Mouse (Mus musculus) midbrain, postnatal 0 days (tissue): Measurements from ENCODE around the gene Clca3a1. TPM values are rescaled to one million over a fixed set of nuclear protein-coding genes. Genes with fewer than 3 reads are reported as not detected.
"Not testable (repeated sequence)": the region's sequence is repeated elsewhere in the genome, so short reads cannot be mapped to it uniquely, and the experiment has no call there.

Experiments used
- ATAC-seq: fragments of 200-750 bp; cut with Nextera tagmentation; 2 replicates; pipeline ENCODE4 v1.8.0; 2017; ENCODE audit warnings: moderate number of reproducible peaks, mild to moderate bottlenecking, moderate TSS enrichment, moderate library complexity; ENCODE audit not compliant: low FRiP score
- DNase-seq: peaks from one replicate; pipeline ENCODE4 v3.0.0-alpha.2; 2015; ENCODE audit warnings: low spot score
- H3K27ac ChIP-seq: fragments of 300-500 bp; sonication (generic); 2 replicates; pipeline ENCODE4 v1.5.1; 2014; ENCODE audit warnings: low read depth, mild to moderate bottlenecking, low read length, mixed read lengths
- H3K27me3 ChIP-seq: fragments of 300-500 bp; sonication (generic); 2 replicates; pipeline ENCODE4 v1.6.1; 2014; ENCODE audit warnings: low read length, control low read depth, mixed read lengths; ENCODE audit not compliant: insufficient read depth
- H3K36me3 ChIP-seq: fragments of 300-500 bp; sonication (generic); 2 replicates; pipeline ENCODE4 v1.6.1; 2014; ENCODE audit warnings: low read length, control low read depth, mixed read lengths; ENCODE audit not compliant: insufficient read depth
- H3K4me1 ChIP-seq: fragments of 300-500 bp; sonication (generic); 2 replicates; pipeline ENCODE4 v1.6.1; 2014; ENCODE audit warnings: mild to moderate bottlenecking, control low read depth, antibody characterized with exemption, low read length, mixed read lengths; ENCODE audit not compliant: insufficient read depth
- H3K4me2 ChIP-seq: fragments of 300-500 bp; sonication (generic); 2 replicates; pipeline ENCODE4 v1.6.1; 2014; ENCODE audit warnings: low read depth, mild to moderate bottlenecking, low read length, mixed read lengths; ENCODE audit not compliant: poor library complexity, severe bottlenecking
- H3K4me3 ChIP-seq: fragments of 300-500 bp; sonication (generic); 2 replicates; pipeline ENCODE4 v1.5.1; 2014; ENCODE audit warnings: low read depth, mild to moderate bottlenecking, low read length, moderate library complexity
- H3K9ac ChIP-seq: fragments of 300-500 bp; sonication (generic); replicated peaks from 2 replicates; pipeline ENCODE4 v1.6.1; 2014; ENCODE audit warnings: mild to moderate bottlenecking, low read length, moderate library complexity, mixed read lengths; ENCODE audit not compliant: poor library complexity, severe bottlenecking
- H3K9me3 ChIP-seq: fragments of 300-500 bp; sonication (generic); 2 replicates; pipeline ENCODE4 v1.6.1; 2016; ENCODE audit warnings: low read length, control low read depth
- CTCF ChIP-seq: IDR thresholded peaks from 2 replicates; pipeline ENCODE4 v1.5.1; 2016; ENCODE audit warnings: antibody characterized with exemption, mild to moderate bottlenecking
- WGBS: fragments of 180-500 bp; shearing (Covaris S2); extraction: QIAGEN DNeasy Blood & Tissue Kit; methylation state at CpG from one replicate; pipeline ENCODE4 v1.1.7; 2014; 5-methylcytosine and 5-hydroxymethylcytosine counted together
- polyA plus RNA-seq: library from polyadenylated mRNA; unstranded; fragments of >200 nt; fragmentation: Nextera tagmentation; extraction: Ambion mirVana; gene quantifications from 2 replicates; pipeline ENCODE4 v1.2.1, GENCODE M21; 2015
- total RNA-seq: library from RNA; depleted of rRNA; stranded (reverse); fragments of >200 nt; gene quantifications from 2 replicates; pipeline ENCODE4 v1.2.3, GENCODE M21; 2014

Clca3a1 gene
- total and polyA plus RNA-seq, 2 experiments from 2014 or later = 0.27 to 1.4 TPM

- H3K4me1 ChIP-seq = no peaks in the 10 kb centered on the region
- ATAC-seq (no peak), DNase-seq (no peak)
- no peak overlapping the region for H3K9ac ChIP-seq
- H3K27me3 ChIP-seq = no peaks in the 10 kb centered on the region
- no peak for TF ChIP-seq CTCF
- H3K36me3 ChIP-seq = no peaks in the 10 kb centered on the region
- H3K9me3 ChIP-seq = no peaks in the 10 kb centered on the region
- H3K27ac ChIP-seq = no peak overlapping the region
- H3K4me2 ChIP-seq = no peak overlapping the region
- 84% methylated on average over 4 of the region's 4 CpGs for WGBS
- no peak overlapping the region for H3K4me3 ChIP-seq
Observed at GRCm38 (mm10) chr3:144765161-144765560, 4.4 kb upstream of the Clca3a1 start.

GRCm38 (mm10) chr3:144761454-144761853 is 677 bp upstream of the Clca3a1 start:
- no peaks in the 10 kb centered on the region for H3K36me3 ChIP-seq
- no peaks in the 10 kb centered on the region for H3K9me3 ChIP-seq
- no peak overlapping the region for H3K9ac ChIP-seq
- H3K4me1 ChIP-seq = no peaks in the 10 kb centered on the region
- no peak overlapping the region for H3K27ac ChIP-seq
- no peak overlapping the region for H3K4me3 ChIP-seq
- no peaks in the 10 kb centered on the region for H3K27me3 ChIP-seq
- ATAC-seq (no peak), DNase-seq (no peak)
- WGBS = 85% methylated on average over 6 of the region's 6 CpGs
- no peak overlapping the region for H3K4me2 ChIP-seq
- TF ChIP-seq CTCF = no peak

- WGBS = 88% methylated on average over 3 of the region's 3 CpGs
- ATAC-seq = no peak
- no peaks in the 10 kb centered on the region for H3K9me3 ChIP-seq
Observed at GRCm38 (mm10) chr3:144759719-144760118, 1.1 kb downstream of the Clca3a1 start.

DNA sequence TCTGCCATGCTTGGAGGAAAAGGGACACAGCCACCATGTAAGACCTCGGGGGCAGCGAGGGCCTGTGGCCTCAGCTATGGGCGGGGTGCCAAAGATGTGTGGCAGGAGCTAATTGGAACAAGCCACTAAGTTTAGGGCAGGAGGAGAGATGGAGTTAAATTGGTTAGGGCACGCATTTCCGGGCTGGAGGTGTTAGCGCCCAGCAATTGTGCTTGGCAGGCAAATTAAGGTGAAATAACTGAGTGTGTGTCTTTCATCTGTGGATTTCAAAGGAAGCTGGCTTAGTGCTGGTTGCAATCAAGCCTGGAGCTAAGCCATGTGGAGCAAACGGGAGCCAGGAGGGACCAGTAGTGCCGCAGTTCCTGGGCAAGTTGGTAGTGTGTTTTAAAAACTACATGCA is 4.7 kb downstream of the Clca3a1 start:
- not testable (repeated sequence) for H3K4me3 ChIP-seq, H3K9me3 ChIP-seq, H3K27me3 ChIP-seq, H3K27ac ChIP-seq, ATAC-seq, H3K4me2 ChIP-seq, H3K36me3 ChIP-seq, DNase-seq, H3K4me1 ChIP-seq, H3K9ac ChIP-seq
- WGBS = 84% methylated on average over 8 of the region's 8 CpGs

More at GRCm38 (mm10) chr3:144759719-144760118, 1.1 kb downstream of the Clca3a1 start:
- Histone ChIP-seq H3K4me3 (no peak overlapping the region), H3K36me3 (no peaks in the 10 kb centered on the region), H3K27ac (no peak overlapping the region), H3K27me3 (no peaks in the 10 kb centered on the region), H3K4me2 (no peak overlapping the region), H3K4me1 (no peaks in the 10 kb centered on the region), H3K9ac (no peak overlapping the region)
- no peak for TF ChIP-seq CTCF
- no peak for DNase-seq

GRCm38 (mm10) chr3:144753120-144753519 is 7.7 kb downstream of the Clca3a1 start:
- Histone ChIP-seq H3K4me1 (no peaks in the 10 kb centered on the region), H3K27me3 (no peaks in the 10 kb centered on the region), H3K4me2 (no peak overlapping the region), H3K9ac (no peak overlapping the region), H3K27ac (no peak overlapping the region), H3K9me3 (no peaks in the 10 kb centered on the region), H3K36me3 (no peaks in the 10 kb centered on the region), H3K4me3 (no peak overlapping the region)
- WGBS = 0% methylated on average over 2 of the region's 2 CpGs
- DNase-seq (no peak), ATAC-seq (no peak)
- peak; percentile 42 for TF ChIP-seq CTCF

DNA sequence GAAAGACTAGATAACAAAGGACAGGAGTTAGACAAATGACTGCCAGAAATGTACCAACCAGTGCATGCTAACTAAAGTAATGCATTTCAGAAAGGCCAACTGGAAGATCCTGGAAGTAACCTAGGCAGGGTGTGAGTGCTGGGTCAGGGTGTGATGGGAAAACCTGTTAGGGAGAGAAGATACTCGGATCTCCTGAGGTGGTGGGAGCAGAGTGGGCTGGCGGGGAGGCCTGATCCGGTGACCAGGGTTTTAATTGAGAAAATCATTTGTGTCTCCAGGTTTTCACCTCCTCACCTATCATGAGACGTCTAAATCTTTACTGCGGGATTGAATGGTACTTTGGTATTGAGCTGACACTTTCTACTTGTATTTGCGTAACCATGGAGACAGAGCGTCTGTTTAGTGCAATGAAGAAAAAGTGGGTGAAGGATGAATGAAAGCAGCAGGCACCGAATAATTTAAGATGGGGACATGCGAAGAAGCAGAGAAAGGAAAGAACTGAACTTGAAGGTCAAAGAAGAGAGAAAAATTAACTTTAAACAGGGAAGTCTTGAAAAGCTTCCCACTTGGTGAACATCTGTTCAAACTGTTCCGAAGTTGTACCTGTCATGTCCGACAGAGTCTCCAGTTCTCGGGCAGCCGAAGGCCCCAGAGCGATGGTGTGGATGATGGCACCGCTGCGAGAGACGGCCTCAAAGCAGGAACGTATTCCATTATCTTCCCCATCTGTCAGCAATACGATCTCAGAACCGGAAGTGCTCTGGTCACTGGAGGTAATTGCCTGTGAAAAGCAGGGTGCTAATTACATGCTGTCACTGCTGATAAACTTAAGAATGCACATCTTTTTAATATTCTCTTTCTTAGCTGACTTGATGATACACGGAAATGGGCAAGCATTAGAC is 11.5 kb downstream of the Clca3a1 start:
- not testable (repeated sequence) for H3K9me3 ChIP-seq, H3K27ac ChIP-seq, H3K4me3 ChIP-seq, H3K4me2 ChIP-seq, H3K4me1 ChIP-seq, H3K27me3 ChIP-seq, DNase-seq, H3K9ac ChIP-seq, H3K36me3 ChIP-seq
- WGBS = 41% methylated on average over 17 of the region's 21 CpGs
- peak; percentile 63 for ATAC-seq

GRCm38 (mm10) chr3:144747706-144748105 is 13.1 kb downstream of the Clca3a1 start:
- 5% methylated on average over 3 of the region's 3 CpGs for WGBS
- H3K4me2 ChIP-seq, H3K36me3 ChIP-seq, DNase-seq, H3K27ac ChIP-seq, H3K4me3 ChIP-seq, H3K4me1 ChIP-seq, H3K9me3 ChIP-seq, H3K9ac ChIP-seq, H3K27me3 ChIP-seq: not testable (repeated sequence)
- peak; percentile 63; the same call in 1 of the 2 replicates for ATAC-seq

GRCm38 (mm10) chr3:144738396-144738795 is 22.4 kb downstream of the Clca3a1 start:
- not testable (repeated sequence) for H3K27ac ChIP-seq, H3K4me3 ChIP-seq, H3K9ac ChIP-seq, H3K4me2 ChIP-seq, H3K4me1 ChIP-seq, ATAC-seq, DNase-seq, H3K9me3 ChIP-seq, H3K36me3 ChIP-seq, H3K27me3 ChIP-seq
- WGBS = 74% methylated on average over 22 of the region's 24 CpGs
